Mouse (Mus musculus) megakaryocyte progenitor cell, adult 5-6 weeks (primary cell): ENCODE data around the gene Hoxb6. TPM values are rescaled to one million over a fixed set of nuclear protein-coding genes. Genes with fewer than 3 reads are reported as not detected.

ENCODE experiments used
- ATAC-seq: replicated peaks from 2 replicates; pipeline ENCODE4 v1.8.0; 2016; ENCODE audit warnings: mild to moderate bottlenecking, moderate TSS enrichment, inconsistent platforms; ENCODE audit not compliant: poor library complexity
- total RNA-seq, 2 experiments: library from RNA; stranded (forward) in 1 of 2; stranded (reverse) in 1 of 2; fragments of 157-497, 149-512 nt in 1 of 2; fragments of 200-1000 nt in 1 of 2; gene quantifications; 2 replicates each; pipeline versions ENCODE4 v1.2.3 to v1.2.4; 2015 to 2017

Hoxb6 gene
- total RNA-seq, 2 experiments from 2014 or later = not detected

- 0 out of 2 replicates have a peak, but pooled peaks have one; percentile 14 for ATAC-seq
Measured at GRCm38 (mm10) chr11:96332105-96332504, 39.8 kb downstream of the Hoxb6 start.

- ATAC-seq = no peak
Measured at GRCm38 (mm10) chr11:96332618-96333032, 40.3 kb downstream of the Hoxb6 start.

- no peak for ATAC-seq
Measured at GRCm38 (mm10) chr11:96333241-96334001, 41.1 kb downstream of the Hoxb6 start.

- ATAC-seq = no peak
Measured at GRCm38 (mm10) chr11:96334002-96334364, 41.7 kb downstream of the Hoxb6 start.

GRCm38 (mm10) chr11:96334998-96335397 lies 42.7 kb downstream of the Hoxb6 start:
- ATAC-seq = no peak

- no peak for ATAC-seq
Measured at GRCm38 (mm10) chr11:96336597-96336996, 44.3 kb downstream of the Hoxb6 start.

- no peak for ATAC-seq
Measured at GRCm38 (mm10) chr11:96337026-96337425, 44.8 kb downstream of the Hoxb6 start.

- ATAC-seq = no peak
Measured at GRCm38 (mm10) chr11:96338957-96339855, 46.9 kb downstream of the Hoxb6 start.

- ATAC-seq = no peak
Measured at GRCm38 (mm10) chr11:96340698-96341365, 48.6 kb downstream of the Hoxb6 start.

GRCm38 (mm10) chr11:96341701-96342575 lies 49.7 kb downstream of the Hoxb6 start:
- no peak for ATAC-seq

GRCm38 (mm10) chr11:96342576-96342930 lies 50.3 kb downstream of the Hoxb6 start:
- no peak for ATAC-seq

GRCm38 (mm10) chr11:96343206-96343745 lies 51.0 kb downstream of the Hoxb6 start:
- ATAC-seq = no peak

- ATAC-seq = no peak
Measured at GRCm38 (mm10) chr11:96344061-96344877, 52.0 kb downstream of the Hoxb6 start.

GRCm38 (mm10) chr11:96344878-96345159 lies 52.5 kb downstream of the Hoxb6 start:
- no peak for ATAC-seq

- no peak for ATAC-seq
Measured at GRCm38 (mm10) chr11:96345220-96345892, 53.1 kb downstream of the Hoxb6 start.

GRCm38 (mm10) chr11:96345893-96346806 lies 53.9 kb downstream of the Hoxb6 start:
- ATAC-seq = no peak

GRCm38 (mm10) chr11:96346916-96347520 lies 54.7 kb downstream of the Hoxb6 start:
- ATAC-seq = no peak

- ATAC-seq = no peak
Measured at GRCm38 (mm10) chr11:96347717-96348116, 55.4 kb downstream of the Hoxb6 start.
